Mouse (Mus musculus) right cerebral cortex, postnatal 10 days (tissue): ENCODE measurements around the gene Dydc2.
"Not testable (repeated sequence)": the region's sequence is repeated elsewhere in the genome, so short reads cannot be mapped to it uniquely, and the experiment has no call there.

Experiments
- DNase-seq, 2 experiments: peaks; one replicate each; pipeline ENCODE4 v3.0.0; 2021; ENCODE audit warnings: low spot score in 2 of 2

Gene Dydc2

DNA sequence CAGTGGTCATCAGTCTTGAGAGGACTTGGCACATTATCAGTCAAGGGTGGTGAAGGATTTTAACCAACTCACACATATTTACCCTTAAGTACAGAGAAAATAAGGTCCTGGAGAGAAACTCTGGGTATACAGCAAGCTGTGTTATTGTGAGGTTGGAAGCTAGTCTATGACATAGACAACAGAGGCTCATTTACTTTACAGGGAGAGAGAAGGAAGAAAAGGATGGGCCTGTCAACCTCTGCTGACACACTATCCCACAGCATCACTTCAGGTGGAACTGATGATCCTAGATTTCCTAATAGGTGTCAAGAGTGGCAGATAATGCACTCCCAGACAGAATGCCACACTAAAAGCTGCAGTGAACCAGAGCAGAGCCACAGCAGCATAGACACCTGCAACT lies at the start of gene Dydc2:
Gene Dydc2, minus strand, starts transcription at position 101 of the 400 bp plus-strand sequence.
- DNase-seq, result no peak

DNA sequence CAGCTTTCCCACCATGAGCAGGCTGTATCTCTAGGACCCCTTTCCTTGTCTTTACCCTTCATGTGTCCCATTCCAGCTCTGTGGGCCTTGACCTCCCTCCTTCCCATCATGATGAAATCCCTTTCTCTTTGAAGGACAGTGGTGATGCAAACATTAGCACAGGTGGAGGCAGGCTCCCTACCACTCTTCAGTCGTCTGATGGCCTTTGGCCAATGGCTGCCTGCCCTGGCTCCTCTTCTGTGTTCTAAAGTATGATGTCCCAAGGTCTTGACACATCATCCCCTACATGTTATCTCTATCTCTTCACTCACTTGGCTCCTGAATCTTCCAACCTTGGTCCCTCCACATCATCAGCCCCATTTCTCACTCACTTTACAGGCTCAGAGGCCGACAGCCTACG lies 47.3 kb upstream of the Dydc2 start:
- no peak for DNase-seq

DNA sequence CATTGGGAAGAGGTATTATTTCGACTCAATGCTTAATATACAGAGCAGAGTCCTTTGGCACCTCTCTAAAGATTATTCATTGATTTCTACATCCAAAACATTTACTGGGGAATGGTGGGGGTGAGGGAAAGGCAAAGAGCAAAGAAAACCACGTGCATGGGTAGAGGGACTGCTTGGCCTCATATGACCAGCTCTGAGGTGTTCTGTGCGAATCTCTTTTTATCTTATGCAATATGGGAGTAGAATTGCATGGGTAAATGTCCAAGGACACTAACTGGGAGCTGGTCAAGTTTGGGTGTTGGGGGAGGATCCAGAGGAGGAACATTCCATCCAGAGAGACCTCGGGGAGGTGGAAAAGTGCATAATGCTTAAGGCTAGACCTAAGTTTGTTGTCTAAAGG lies 43.9 kb upstream of the Dydc2 start:
- DNase-seq, result no peak

DNA sequence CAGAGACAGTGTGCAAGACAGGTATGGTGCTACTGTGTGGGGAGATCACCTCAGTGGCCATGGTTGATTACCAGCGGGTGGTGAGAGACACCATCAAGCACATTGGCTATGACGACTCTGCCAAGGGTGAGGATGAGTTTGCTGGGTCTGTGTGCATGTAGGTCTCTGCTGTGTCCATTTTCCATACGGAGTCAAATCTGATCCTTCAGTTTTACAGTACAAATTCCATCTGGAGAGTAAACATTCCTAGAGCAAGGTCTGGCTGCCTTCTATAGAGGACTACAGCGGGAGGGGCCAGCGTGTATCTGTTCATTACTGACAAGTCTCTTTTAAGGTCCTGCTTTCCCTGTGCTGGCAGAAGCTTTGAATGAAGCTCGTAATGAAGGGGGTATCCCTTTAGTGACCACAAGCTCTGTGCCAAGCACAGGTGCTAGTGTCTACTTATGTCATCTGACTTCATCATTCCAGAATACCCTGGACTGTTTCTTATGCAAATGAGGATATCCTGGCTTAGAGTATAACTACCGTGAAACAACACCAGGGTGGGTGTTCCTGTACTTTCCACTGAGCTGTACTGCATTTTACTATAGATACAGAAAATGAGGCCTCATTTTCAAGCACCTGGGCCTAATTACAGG lies 42.1 kb upstream of the Dydc2 start:
- no peak for DNase-seq

- DNase-seq, result no peak
Measured at GRCm38 (mm10) chr14:41104853-41105444, 35.9 kb upstream of the Dydc2 start, which contains the start of gene Mat1a. Gene Mat1a (plus strand): TSS chr14:41105035.

GRCm38 (mm10) chr14:41102269-41102668 lies 33.3 kb upstream of the Dydc2 start:
- no peak for DNase-seq

DNA sequence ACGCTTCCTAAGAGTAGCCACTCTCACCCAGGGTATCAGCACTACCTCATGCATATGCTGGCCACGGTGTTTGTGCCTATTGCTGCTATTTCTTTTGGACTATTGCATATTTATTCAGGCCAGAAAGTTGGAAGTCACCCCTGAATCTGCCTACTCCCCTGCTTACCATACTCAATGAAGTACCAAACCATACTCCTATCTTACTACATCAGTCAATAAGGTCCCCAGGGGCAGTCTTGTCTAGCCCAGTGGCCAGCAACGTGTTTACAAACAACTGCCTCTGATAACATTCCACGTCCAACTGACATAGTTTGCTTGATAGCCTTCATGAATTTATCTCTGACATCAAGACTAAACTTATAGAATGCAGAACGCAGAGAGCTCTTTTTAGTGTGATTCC lies 32.2 kb upstream of the Dydc2 start:
- DNase-seq, result no peak

- DNase-seq, result no peak
Measured at GRCm38 (mm10) chr14:41100712-41101111, 31.7 kb upstream of the Dydc2 start.

- DNase-seq, result no peak
Measured at GRCm38 (mm10) chr14:41098726-41099125, 29.7 kb upstream of the Dydc2 start.

DNA sequence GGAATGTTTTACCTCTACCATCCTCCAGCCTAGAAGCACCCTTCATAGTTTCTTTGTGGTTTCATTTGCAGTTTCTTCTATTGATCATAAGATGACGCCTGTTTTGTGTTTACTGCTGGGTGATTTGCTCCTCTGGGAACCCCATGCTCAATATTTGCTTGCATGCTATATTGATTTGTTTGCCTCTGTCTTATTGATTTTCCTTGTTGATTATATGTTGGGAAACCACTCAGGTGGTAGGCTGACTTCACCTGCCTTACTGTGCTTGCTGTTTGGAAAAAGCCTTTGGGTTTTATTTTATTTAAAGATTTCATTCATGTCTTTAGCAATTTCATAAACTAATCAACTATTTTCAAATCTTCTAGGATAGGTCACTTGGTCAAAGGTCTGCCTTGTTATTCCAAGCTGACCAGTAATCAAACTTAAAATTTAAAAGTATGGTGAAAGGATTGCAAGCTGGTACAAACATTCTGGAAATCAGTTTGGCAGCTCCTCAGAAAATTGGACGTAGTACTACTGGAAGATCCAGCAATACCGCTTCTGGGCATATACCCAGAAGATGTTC lies 27.4 kb upstream of the Dydc2 start:
- no peak for DNase-seq

GRCm38 (mm10) chr14:41094114-41094513 lies 25.1 kb upstream of the Dydc2 start:
- no peak for DNase-seq

DNA sequence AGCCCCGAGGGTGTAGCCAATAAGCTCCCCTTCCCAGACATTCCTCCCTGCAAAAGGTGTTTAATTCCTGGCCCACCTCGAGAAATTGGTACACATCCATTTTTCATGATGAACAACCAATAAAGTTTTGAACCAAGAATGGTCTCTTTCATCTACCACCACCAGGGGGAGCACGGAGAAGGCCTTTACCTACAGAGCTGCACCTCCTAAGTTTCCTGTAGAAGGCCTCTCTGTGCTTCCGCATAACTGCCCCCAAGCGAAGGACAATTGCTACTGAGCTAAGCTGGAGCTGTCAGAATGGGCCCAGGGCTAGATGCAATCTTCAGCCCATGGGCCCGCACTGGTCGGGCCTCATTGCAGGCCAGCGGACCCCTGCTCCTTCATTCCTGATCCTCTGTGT lies 21.8 kb upstream of the Dydc2 start:
- no peak for DNase-seq

DNA sequence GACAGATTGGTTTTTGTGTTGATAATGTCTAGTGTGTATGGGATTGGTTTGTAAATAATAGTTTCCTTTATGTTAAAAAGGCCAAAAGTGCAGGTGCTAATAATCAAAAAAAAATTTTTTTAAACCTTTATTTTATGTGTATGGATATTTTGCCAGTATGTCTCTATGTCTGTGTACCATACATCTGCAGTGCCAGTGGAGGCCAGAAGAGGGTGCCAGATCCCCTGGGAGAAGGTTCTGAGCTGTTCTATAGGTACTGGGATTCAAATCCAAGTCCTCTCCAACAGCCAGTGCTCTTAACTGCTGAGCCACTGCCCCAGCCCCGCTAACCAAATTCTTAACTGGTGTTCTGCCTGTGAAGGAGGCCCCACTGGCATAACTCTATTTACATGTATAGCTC lies 18.5 kb upstream of the Dydc2 start:
- DNase-seq, result no peak

- no peak for DNase-seq
Measured at GRCm38 (mm10) chr14:41082408-41082807, 13.4 kb upstream of the Dydc2 start.

DNA sequence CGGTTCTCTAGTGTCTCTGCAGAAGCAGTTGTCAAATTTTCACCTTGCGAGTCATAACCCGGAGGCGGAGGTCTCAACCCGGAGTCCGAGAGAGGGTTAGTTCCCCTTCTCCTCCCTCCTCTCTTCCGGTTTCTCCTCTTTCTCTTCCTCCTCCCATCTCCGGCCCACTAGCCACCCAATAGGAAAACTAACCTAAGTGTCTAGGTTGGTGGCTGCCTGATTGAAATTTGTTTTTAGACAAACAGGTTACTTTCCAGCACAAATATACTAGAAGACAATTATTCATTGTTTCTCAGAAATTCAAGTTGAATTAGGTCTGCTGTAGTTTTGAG lies 3.9 kb upstream of the Dydc2 start:
- DNase-seq, result no peak

DNA sequence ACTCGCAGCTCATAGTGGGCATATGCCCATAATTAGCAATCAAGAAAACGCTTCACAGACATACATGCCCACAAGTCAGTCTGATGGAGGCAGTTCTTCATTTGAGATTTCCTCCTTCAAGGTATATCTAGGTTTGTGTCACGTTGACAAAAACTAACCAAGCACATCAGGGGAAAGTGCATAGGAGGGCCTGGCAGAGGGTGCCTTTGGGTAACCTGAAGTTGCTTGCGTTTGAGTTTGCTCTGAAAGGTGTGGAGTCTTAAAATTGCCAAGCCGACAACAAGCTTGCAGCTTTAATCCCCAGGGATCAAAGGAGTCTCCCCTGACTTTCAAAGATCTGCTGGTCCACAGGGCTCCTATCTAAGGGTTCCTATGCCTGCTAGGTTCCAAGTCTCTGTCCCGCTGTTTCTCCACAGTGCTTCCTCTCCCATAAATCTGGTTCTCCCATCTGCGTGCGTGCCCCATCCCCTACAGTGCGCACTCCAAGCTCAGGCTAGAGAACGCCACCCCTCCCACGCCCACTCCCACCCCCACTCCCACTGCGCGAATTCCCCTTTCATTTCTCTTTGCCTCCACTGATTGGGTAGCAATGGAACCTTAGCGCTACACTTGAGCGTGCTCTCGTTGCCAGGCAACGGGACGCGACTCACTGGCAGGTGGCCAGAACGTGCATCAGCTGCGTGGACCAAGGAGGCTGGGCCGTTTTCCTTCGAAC lies 3.4 kb upstream of the Dydc2 start, which contains the start of gene Dydc1:
Gene Dydc1, plus strand, starts transcription at position 683 of the 715 bp plus-strand sequence.
- DNase-seq, result peak; percentile 93

- DNase-seq, result no peak
Measured at GRCm38 (mm10) chr14:41070343-41070742, 1.3 kb upstream of the Dydc2 start.

DNA sequence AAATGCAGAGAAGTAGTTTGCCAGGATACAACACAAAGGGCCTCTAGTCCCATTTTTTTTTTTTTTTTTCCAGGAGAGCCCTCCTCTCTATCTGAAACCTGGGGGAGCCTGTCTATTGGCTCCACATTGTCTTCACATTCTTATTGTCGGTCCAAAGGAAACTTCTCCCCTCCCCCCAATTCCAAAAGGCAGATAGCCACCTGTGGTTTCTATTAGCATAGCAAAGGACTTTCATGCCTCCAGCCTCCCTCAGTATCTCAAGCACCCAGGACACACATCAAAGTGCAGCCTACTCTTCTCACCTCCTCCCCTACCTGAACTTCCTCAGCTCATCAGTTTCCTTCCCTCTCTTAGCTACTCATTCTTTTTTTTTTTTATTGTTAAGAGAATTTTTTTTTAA lies 2.6 kb downstream of the Dydc2 start:
- no peak for DNase-seq

GRCm38 (mm10) chr14:41065168-41065567 lies 3.8 kb downstream of the Dydc2 start:
- no peak for DNase-seq

GRCm38 (mm10) chr14:41053190-41053589 lies 15.8 kb downstream of the Dydc2 start:
- DNase-seq, result not testable (repeated sequence)

GRCm38 (mm10) chr14:41052481-41052880 lies 16.5 kb downstream of the Dydc2 start:
- DNase-seq, result no peak

DNA sequence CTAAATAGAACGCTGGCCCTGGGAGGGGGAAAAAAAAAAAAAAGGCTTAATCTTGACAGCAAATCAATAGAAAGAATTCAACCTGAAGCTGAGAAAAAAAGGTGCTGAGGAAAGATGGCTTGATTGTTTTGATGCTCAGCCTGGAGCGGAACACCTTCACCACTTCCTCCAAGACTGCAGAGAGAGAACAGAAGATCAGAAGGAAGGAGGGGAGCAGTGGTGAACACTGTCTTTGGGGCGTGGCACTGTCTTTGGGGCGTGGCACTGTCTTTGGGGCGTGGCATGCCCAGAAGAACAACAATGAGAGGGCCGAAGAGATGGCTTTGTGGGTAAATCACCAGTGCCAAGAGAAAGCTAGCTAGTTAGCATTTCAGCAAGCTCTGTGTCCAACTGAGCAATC lies 18.5 kb downstream of the Dydc2 start:
- DNase-seq, result no peak

GRCm38 (mm10) chr14:41047402-41047801 lies 21.6 kb downstream of the Dydc2 start:
- DNase-seq, result no peak
